Mouse (Mus musculus): ENCODE results near the gene Gm10277. TPM values are rescaled to one million over a fixed set of nuclear protein-coding genes. Genes with fewer than 3 reads are reported as not detected.

The Gm10277 gene
- polyA plus RNA-seq, 1 experiment: not detected

DNA sequence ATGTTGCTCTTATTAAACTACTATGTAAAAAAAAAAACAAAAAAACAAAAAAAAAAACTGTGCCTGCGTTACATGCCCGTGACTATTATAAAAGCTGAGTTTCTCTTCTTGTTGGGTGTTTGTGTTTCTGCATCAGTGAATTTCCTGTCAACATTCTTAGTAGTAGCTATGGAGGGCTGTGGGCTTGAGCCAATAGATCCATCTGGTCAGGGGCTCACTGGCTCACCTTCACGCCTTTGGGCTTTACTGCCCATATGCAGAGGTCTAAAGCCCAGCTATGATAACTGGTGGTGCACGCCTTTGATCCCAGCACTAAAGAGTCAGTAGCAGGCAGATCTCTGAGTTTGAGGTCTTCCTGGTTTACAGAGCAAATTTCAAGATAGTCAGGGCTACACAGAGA is 18.1 kb downstream of the Gm10277 start:
- H3K36me3 ChIP-seq (ENCODE audit: control insufficient read depth, insufficient read depth, low read length): no peaks in the 10 kb centered on the region
- H3K27ac ChIP-seq (ENCODE audit: control insufficient read depth, insufficient read depth, low read length): no peak overlapping the region
- TF ChIP-seq CTCF (IDR thresholded peaks at IDR 0.05; ENCODE audit: borderline replicate concordance, control insufficient read depth, extremely low read depth, insufficient read depth, low read length, poor library complexity): no peak
- no peak for TF ChIP-seq POLR2A (IDR thresholded peaks at IDR 0.05; ENCODE audit: control insufficient read depth, extremely low read depth, insufficient read depth, low read length, poor library complexity)
- H3K4me1 ChIP-seq (replicated peaks; ENCODE audit: control insufficient read depth, insufficient read depth, low read length): peaks cover 43% of the 10 kb centered on the region
- H3K4me3 ChIP-seq (ENCODE audit: control insufficient read depth, insufficient read depth, low read length): no peak overlapping the region
- no peak for DNase-seq
- 80% methylated on average over 4 of the region's 4 CpGs for whole genome bisulfite sequencing
- no peaks in the 10 kb centered on the region for H3K27me3 ChIP-seq (ENCODE audit: control insufficient read depth, insufficient read depth, low read length)

GRCm38 (mm10) chr11:77766351-77767001 is 21.1 kb downstream of the Gm10277 start:
- peak; percentile 45; the same call in 1 of the 2 replicates for TF ChIP-seq CTCF (IDR thresholded peaks at IDR 0.05; ENCODE audit: borderline replicate concordance, control insufficient read depth, extremely low read depth, insufficient read depth, low read length, poor library complexity)
- TF ChIP-seq POLR2A (IDR thresholded peaks at IDR 0.05; ENCODE audit: control insufficient read depth, extremely low read depth, insufficient read depth, low read length, poor library complexity): no peak
- 6% methylated on average over 35 of the region's 35 CpGs for WGBS
- H3K4me3 ChIP-seq (ENCODE audit: control insufficient read depth, insufficient read depth, low read length): peak overlapping the region; percentile 44
- H3K4me1 ChIP-seq (replicated peaks; ENCODE audit: control insufficient read depth, insufficient read depth, low read length): peaks cover 41% of the 10 kb centered on the region
- no peak overlapping the region for H3K27ac ChIP-seq (ENCODE audit: control insufficient read depth, insufficient read depth, low read length)
- DNase-seq: peak; percentile 61
- H3K27me3 ChIP-seq (ENCODE audit: control insufficient read depth, insufficient read depth, low read length): no peaks in the 10 kb centered on the region
- H3K36me3 ChIP-seq (ENCODE audit: control insufficient read depth, insufficient read depth, low read length): no peaks in the 10 kb centered on the region

GRCm38 (mm10) chr11:77765459-77765777 is 22.1 kb downstream of the Gm10277 start:
- WGBS: 91% methylated on average over 4 of the region's 4 CpGs

GRCm38 (mm10) chr11:77764694-77765458 is 22.7 kb downstream of the Gm10277 start:
- no peak for DNase-seq
- Histone ChIP-seq H3K27me3 (ENCODE audit: control insufficient read depth, insufficient read depth, low read length) (no peaks in the 10 kb centered on the region), H3K36me3 (ENCODE audit: control insufficient read depth, insufficient read depth, low read length) (no peaks in the 10 kb centered on the region), H3K4me3 (ENCODE audit: control insufficient read depth, insufficient read depth, low read length) (no peak overlapping the region), H3K27ac (ENCODE audit: control insufficient read depth, insufficient read depth, low read length) (no peak overlapping the region), H3K4me1 (replicated peaks; ENCODE audit: control insufficient read depth, insufficient read depth, low read length) (peaks cover 37% of the 10 kb centered on the region)
- no peak for TF ChIP-seq CTCF (IDR thresholded peaks at IDR 0.05; ENCODE audit: borderline replicate concordance, control insufficient read depth, extremely low read depth, insufficient read depth, low read length, poor library complexity)
- TF ChIP-seq POLR2A (IDR thresholded peaks at IDR 0.05; ENCODE audit: control insufficient read depth, extremely low read depth, insufficient read depth, low read length, poor library complexity): no peak
- WGBS: 76% methylated on average over 9 of the region's 9 CpGs

More at GRCm38 (mm10) chr11:77765459-77765777, 22.1 kb downstream of the Gm10277 start:
- no peak for DNase-seq
- no peak for TF ChIP-seq POLR2A (IDR thresholded peaks at IDR 0.05; ENCODE audit: control insufficient read depth, extremely low read depth, insufficient read depth, low read length, poor library complexity)
- no peak for TF ChIP-seq CTCF (IDR thresholded peaks at IDR 0.05; ENCODE audit: borderline replicate concordance, control insufficient read depth, extremely low read depth, insufficient read depth, low read length, poor library complexity)
- Histone ChIP-seq H3K27ac (ENCODE audit: control insufficient read depth, insufficient read depth, low read length) (no peak overlapping the region), H3K27me3 (ENCODE audit: control insufficient read depth, insufficient read depth, low read length) (no peaks in the 10 kb centered on the region), H3K36me3 (ENCODE audit: control insufficient read depth, insufficient read depth, low read length) (no peaks in the 10 kb centered on the region), H3K4me1 (replicated peaks; ENCODE audit: control insufficient read depth, insufficient read depth, low read length) (peaks cover 41% of the 10 kb centered on the region), H3K4me3 (ENCODE audit: control insufficient read depth, insufficient read depth, low read length) (no peak overlapping the region)

GRCm38 (mm10) chr11:77763673-77764340 is 23.7 kb downstream of the Gm10277 start:
- Histone ChIP-seq H3K27ac (ENCODE audit: control insufficient read depth, insufficient read depth, low read length) (no peak overlapping the region), H3K4me3 (ENCODE audit: control insufficient read depth, insufficient read depth, low read length) (peak overlapping the region; percentile 85), H3K36me3 (ENCODE audit: control insufficient read depth, insufficient read depth, low read length) (no peaks in the 10 kb centered on the region), H3K27me3 (ENCODE audit: control insufficient read depth, insufficient read depth, low read length) (no peaks in the 10 kb centered on the region), H3K4me1 (replicated peaks; ENCODE audit: control insufficient read depth, insufficient read depth, low read length) (peaks cover 33% of the 10 kb centered on the region)
- 0 out of 2 replicates have a peak, but pooled peaks have one; percentile 38 for TF ChIP-seq POLR2A (IDR thresholded peaks at IDR 0.05; ENCODE audit: control insufficient read depth, extremely low read depth, insufficient read depth, low read length, poor library complexity)
- TF ChIP-seq CTCF (IDR thresholded peaks at IDR 0.05; ENCODE audit: borderline replicate concordance, control insufficient read depth, extremely low read depth, insufficient read depth, low read length, poor library complexity): no peak
- peak; percentile 47 for DNase-seq
- 10% methylated on average over 26 of the region's 26 CpGs for WGBS

All from thymus, adult 2 months (tissue).